27 mouse cellular contexts compared by ENCODE assay signal in genomic region chr9:47882372-47882771, GRCm38 (mm10).
DNase-seq lines count a peak whose midpoint lies in the region; ATAC-seq lines count a peak whose summit lies in the region.
"Had no signal": no experiment of that assay in that cellular context is flagged by ENCODE, and none has a peak within 500 bp of the region (broad histone marks: within the 10 kb centered on the region; RNA-seq: fewer than 3 reads in every experiment).

No protein-coding gene starts in this region.

- 23% methylated on average over 11 of the region's 11 CpGs for WGBS in heart, embryonic 12.5 days
- 59% methylated on average over 11 of the region's 11 CpGs for WGBS in hindbrain, embryonic 14.5 days
- WGBS in hindbrain, embryonic 16.5 days = 64% methylated on average over 11 of the region's 11 CpGs
- WGBS in neural tube, embryonic 14.5 days = 70% methylated on average over 11 of the region's 11 CpGs
- 70% methylated on average over 11 of the region's 11 CpGs for WGBS in neural tube, embryonic 15.5 days

- no peak for DNase-seq in heart, postnatal 36 days
- no peak for DNase-seq in hindbrain, embryonic 14.5 days (ENCODE audit: low spot score)
- no peak for DNase-seq in left cerebral cortex, postnatal 4 days
- DNase-seq in kidney, postnatal 14 days = no peak
- DNase-seq: adrenal gland, postnatal 14 days; cerebellum, adult 11-12 months; cerebellum, adult 9-11 months; gastrocnemius, adult 2 months; gastrocnemius, postnatal 36 days; heart, postnatal 14 days; kidney, adult 9 months; kidney, postnatal 10 days; lung, postnatal 36 days; right cerebral cortex, adult 18-20 months; spleen, adult 18-20 months; thymus, postnatal 14 days had no signal

- no peaks in the 10 kb centered on the region for H3K9me3 ChIP-seq in heart, embryonic 12.5 days (replicated peaks)
- no peaks in the 10 kb centered on the region for H3K9me3 ChIP-seq in hindbrain, embryonic 14.5 days (ENCODE audit: control insufficient read depth, low read length)
- H3K9me3 ChIP-seq in hindbrain, embryonic 16.5 days (ENCODE audit: control insufficient read depth, low read length) = no peaks in the 10 kb centered on the region
- no peaks in the 10 kb centered on the region for H3K9me3 ChIP-seq in neural tube, embryonic 14.5 days (ENCODE audit: control insufficient read depth, low read length)
- no peaks in the 10 kb centered on the region for H3K9me3 ChIP-seq in neural tube, embryonic 15.5 days (replicated peaks)
- H3K9me3 ChIP-seq: embryonic facial prominence, embryonic 13.5 days; limb, embryonic 13.5 days had no signal

- H3K36me3 ChIP-seq in heart, embryonic 12.5 days = no peaks in the 10 kb centered on the region
- H3K36me3 ChIP-seq in hindbrain, embryonic 14.5 days (replicated peaks; ENCODE audit: control insufficient read depth, insufficient read depth) = no peaks in the 10 kb centered on the region
- no peaks in the 10 kb centered on the region for H3K36me3 ChIP-seq in hindbrain, embryonic 16.5 days (ENCODE audit: control insufficient read depth, insufficient read depth, low read length)
- H3K36me3 ChIP-seq in neural tube, embryonic 14.5 days (ENCODE audit: control insufficient read depth, insufficient read depth, low read length) = no peaks in the 10 kb centered on the region
- H3K36me3 ChIP-seq in neural tube, embryonic 15.5 days = no peaks in the 10 kb centered on the region
- H3K36me3 ChIP-seq: embryonic facial prominence, embryonic 13.5 days; limb, embryonic 13.5 days had no signal

- ATAC-seq in heart, embryonic 12.5 days (ENCODE audit: insufficient number of reproducible peaks, low FRiP score) = no peak
- no peak for ATAC-seq in hindbrain, embryonic 14.5 days (ENCODE audit: low FRiP score)
- ATAC-seq in hindbrain, embryonic 16.5 days = no peak
- ATAC-seq in neural tube, embryonic 14.5 days (ENCODE audit: low read depth) = no peak
- ATAC-seq in neural tube, embryonic 15.5 days (ENCODE audit: low FRiP score) = no peak
- ATAC-seq: forebrain, embryonic 16.5 days; intestine, postnatal 0 days had no signal

- intact Hi-C loops in heart, postnatal 36 days (cut with DNase I) = no loop called here
- intact Hi-C loops in left cerebral cortex, postnatal 4 days (cut with DNase I) = no loop called here

- H3K9ac ChIP-seq in heart, embryonic 12.5 days = no peak overlapping the region
- H3K9ac ChIP-seq in hindbrain, embryonic 14.5 days = no peak overlapping the region
- no peak overlapping the region for H3K9ac ChIP-seq in hindbrain, embryonic 16.5 days (ENCODE audit: low read depth, low read length)
- H3K9ac ChIP-seq in neural tube, embryonic 14.5 days (replicated peaks; ENCODE audit: low read depth, low read length) = 0 out of 2 replicates have a peak overlapping the region, but pooled peaks have one; percentile 21
- H3K9ac ChIP-seq in neural tube, embryonic 15.5 days (replicated peaks) = no peak overlapping the region
- H3K9ac ChIP-seq: embryonic facial prominence, embryonic 13.5 days; limb, embryonic 13.5 days had no signal

- no peak overlapping the region for H3K27ac ChIP-seq in heart, embryonic 12.5 days (ENCODE audit: poor library complexity, severe bottlenecking)
- 0 out of 2 replicates have a peak overlapping the region, but pooled peaks have one; percentile 11 for H3K27ac ChIP-seq in hindbrain, embryonic 14.5 days
- no peak overlapping the region for H3K27ac ChIP-seq in hindbrain, embryonic 16.5 days (ENCODE audit: low read depth, low read length)
- H3K27ac ChIP-seq in neural tube, embryonic 14.5 days (ENCODE audit: low read depth, low read length) = no peak overlapping the region
- no peak overlapping the region for H3K27ac ChIP-seq in neural tube, embryonic 15.5 days (replicated peaks)
- H3K27ac ChIP-seq: embryonic facial prominence, embryonic 13.5 days; gastrocnemius, adult 2 months; limb, embryonic 13.5 days had no signal

- no peak overlapping the region for H3K4me3 ChIP-seq in heart, embryonic 12.5 days
- no peak overlapping the region for H3K4me3 ChIP-seq in hindbrain, embryonic 14.5 days (replicated peaks; ENCODE audit: low read length)
- no peak overlapping the region for H3K4me3 ChIP-seq in hindbrain, embryonic 16.5 days (ENCODE audit: low read length)
- no peak overlapping the region for H3K4me3 ChIP-seq in neural tube, embryonic 14.5 days (ENCODE audit: low read depth, low read length)
- no peak overlapping the region for H3K4me3 ChIP-seq in neural tube, embryonic 15.5 days (replicated peaks)
- H3K4me3 ChIP-seq: embryonic facial prominence, embryonic 13.5 days; erythroblast, embryonic 14.5 days; gastrocnemius, adult 2 months; limb, embryonic 13.5 days; megakaryocyte, embryonic 14.5 days had no signal

- H3K4me1 ChIP-seq in heart, embryonic 12.5 days (replicated peaks) = no peaks in the 10 kb centered on the region; the same call in 1 of the 2 replicates
- peaks cover 7% of the 10 kb centered on the region for H3K4me1 ChIP-seq in hindbrain, embryonic 14.5 days (replicated peaks; ENCODE audit: control insufficient read depth, insufficient read depth, low read length)
- H3K4me1 ChIP-seq in hindbrain, embryonic 16.5 days (ENCODE audit: control insufficient read depth, insufficient read depth, low read depth, low read length) = peaks cover 4% of the 10 kb centered on the region
- peaks cover 6% of the 10 kb centered on the region; the same call in 1 of the 2 replicates for H3K4me1 ChIP-seq in neural tube, embryonic 14.5 days (ENCODE audit: control insufficient read depth, insufficient read depth, low read length)
- peaks cover 10% of the 10 kb centered on the region for H3K4me1 ChIP-seq in neural tube, embryonic 15.5 days
- H3K4me1 ChIP-seq: embryonic facial prominence, embryonic 13.5 days; megakaryocyte, embryonic 14.5 days had no signal

- peaks cover 5% of the 10 kb centered on the region; the same call in 1 of the 2 replicates for H3K27me3 ChIP-seq in heart, embryonic 12.5 days (replicated peaks)
- no peaks in the 10 kb centered on the region for H3K27me3 ChIP-seq in hindbrain, embryonic 14.5 days (ENCODE audit: control insufficient read depth, insufficient read depth, low read length)
- H3K27me3 ChIP-seq in hindbrain, embryonic 16.5 days (replicated peaks; ENCODE audit: control insufficient read depth, insufficient read depth, low read length) = no peaks in the 10 kb centered on the region
- no peaks in the 10 kb centered on the region for H3K27me3 ChIP-seq in neural tube, embryonic 14.5 days (ENCODE audit: control insufficient read depth, insufficient read depth, low read length)
- H3K27me3 ChIP-seq in neural tube, embryonic 15.5 days (replicated peaks) = 0 out of 2 replicates have a peak, but pooled peaks cover 3% of the 10 kb centered on the region

- H3K4me2 ChIP-seq in heart, embryonic 12.5 days = peak overlapping the region; percentile 19
- H3K4me2 ChIP-seq in hindbrain, embryonic 14.5 days (replicated peaks) = no peak overlapping the region
- H3K4me2 ChIP-seq in hindbrain, embryonic 16.5 days (ENCODE audit: low read length) = no peak overlapping the region
- H3K4me2 ChIP-seq in neural tube, embryonic 14.5 days (ENCODE audit: low read depth, low read length) = no peak overlapping the region
- H3K4me2 ChIP-seq in neural tube, embryonic 15.5 days = no peak overlapping the region
- H3K4me2 ChIP-seq: embryonic facial prominence, embryonic 13.5 days; limb, embryonic 13.5 days; liver, embryonic 11.5 days had no signal
